Mouse (Mus musculus) B cell, adult 2 months (primary cell): ENCODE measurements around the gene Snx9.

ENCODE experiments used
- DNase-seq, 2 experiments: peaks; one replicate each; pipeline ENCODE4 v3.0.0; 2022

Snx9 gene

DNA sequence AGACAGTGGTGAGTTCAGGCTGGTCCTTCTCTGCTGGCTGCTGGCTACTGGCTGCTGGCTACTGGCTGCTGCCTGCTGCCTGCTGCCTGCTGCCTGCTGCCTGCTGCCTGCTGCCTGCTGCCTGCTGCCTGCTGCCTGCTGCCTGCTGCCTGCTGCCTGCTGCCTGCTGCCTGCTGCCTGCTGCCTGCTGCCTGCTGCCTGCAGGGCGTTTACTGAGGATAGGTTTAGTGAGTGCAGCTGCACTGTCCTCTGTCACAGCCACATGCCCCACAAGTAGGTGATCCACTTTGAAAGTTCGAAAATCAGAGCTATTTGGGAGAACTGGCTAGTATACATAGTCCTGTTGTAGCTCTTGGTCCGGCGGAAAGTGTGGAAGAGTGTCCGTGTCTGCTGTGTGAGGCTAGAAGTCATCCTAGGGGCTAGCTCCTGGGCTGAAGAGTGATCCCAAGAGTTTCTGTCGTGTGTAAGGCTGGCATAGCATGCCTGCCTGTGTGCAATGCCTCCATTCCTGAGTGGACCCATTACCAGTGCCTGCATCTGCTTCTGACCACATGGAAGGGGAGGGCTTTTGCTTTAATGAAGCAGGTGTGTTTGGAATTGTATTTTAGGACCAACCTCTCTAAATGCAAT lies 45.2 kb downstream of the Snx9 start:
- peak in 1 of 2 experiments; percentile 19 for DNase-seq

DNA sequence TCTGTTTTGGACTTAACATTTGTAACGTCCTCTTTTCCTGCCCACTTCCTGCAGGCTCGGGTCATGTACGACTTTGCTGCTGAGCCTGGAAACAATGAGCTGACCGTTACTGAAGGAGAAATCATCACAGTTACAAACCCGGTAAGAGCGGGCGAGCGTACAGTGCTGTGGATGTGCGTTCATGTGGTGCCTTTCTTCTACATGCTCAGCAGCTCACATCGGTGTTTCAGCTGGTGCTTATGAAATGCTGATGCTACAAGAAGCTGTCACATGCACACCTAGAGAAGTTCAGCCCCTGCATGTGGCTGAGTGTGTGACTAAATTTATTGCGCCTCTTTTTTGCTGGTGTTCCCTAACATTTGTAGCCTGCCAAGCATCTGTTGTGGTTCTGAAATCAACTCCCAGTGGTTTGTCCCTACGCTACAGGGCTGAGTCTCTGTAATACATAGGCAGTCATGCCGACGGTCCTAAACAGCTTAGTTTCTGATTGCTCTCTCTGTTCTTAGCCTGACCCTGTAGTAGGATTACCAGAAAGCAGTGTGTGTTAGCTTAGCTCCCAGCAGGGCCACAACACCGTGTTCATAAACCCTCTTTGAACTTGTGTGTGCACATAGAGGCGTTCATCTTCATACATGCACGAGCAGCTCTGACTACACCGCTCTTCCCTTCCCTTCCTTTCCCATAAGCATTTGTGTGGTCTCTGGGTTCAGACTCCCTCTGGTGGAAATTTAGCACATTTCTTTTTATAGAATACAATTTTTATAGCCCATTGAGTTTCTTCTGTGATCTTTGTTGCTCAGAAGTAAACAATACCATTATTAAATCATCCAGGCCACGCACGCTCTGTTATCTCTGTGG lies 46.0 kb downstream of the Snx9 start:
- peak in 1 of 2 experiments; percentile 23 for DNase-seq

DNA sequence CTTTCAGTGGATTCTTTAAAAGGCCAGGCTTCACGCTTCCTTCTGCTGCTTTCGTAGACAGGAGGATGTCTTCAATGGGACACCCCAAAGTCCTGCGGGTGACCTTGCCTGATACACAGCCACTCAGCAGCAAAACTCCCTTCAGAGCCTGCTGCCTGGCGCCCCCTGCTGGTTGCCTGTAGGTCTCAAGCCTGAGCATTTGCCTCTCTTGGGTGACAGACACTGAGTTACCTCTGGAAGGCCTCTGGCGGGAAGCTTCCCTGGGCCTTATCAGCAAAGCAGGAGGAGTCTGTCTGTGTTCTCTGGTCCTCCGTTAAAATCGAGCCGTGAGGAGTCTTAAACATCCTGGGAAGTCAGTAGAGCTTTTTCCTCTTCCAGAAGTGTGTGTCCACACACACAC lies 49.3 kb downstream of the Snx9 start:
- peak; percentile 94 to 95 for DNase-seq

DNA sequence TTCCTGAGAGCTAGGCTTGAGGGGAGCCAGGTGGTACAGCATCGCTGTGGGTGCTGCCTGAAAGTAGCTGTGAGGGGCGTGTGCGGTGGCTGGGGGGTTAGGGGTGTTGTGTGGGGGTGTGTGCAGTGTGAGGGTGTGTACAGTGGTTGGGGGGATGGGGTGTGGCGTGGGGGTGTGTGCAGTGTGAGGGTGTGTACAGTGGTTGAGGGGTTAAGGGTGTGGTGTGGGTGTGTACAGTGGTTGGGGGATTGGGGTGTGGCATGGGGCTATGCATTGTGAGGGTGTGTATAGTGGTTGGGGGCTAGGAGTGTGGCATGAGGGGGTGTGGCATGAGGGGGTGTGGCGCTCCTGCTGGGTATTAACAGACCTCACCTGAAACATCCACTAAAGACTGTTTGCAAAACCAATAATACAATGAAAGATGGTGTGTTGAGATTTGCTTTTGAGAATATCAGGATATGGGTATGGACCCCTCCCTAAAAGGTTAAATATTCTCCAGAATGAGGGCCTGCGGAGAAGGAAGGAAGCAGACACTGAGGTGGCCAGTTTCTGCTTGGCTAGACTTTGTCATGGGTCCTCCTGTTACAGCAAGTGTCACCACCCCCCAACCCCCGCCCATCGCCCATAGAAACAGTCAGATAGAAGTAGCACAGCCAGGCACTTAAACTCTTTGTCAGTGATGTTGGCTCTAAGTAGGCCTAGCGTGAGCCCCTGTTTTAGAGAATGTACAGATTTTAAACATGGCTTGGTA lies 51.0 kb downstream of the Snx9 start:
- no peak for DNase-seq

DNA sequence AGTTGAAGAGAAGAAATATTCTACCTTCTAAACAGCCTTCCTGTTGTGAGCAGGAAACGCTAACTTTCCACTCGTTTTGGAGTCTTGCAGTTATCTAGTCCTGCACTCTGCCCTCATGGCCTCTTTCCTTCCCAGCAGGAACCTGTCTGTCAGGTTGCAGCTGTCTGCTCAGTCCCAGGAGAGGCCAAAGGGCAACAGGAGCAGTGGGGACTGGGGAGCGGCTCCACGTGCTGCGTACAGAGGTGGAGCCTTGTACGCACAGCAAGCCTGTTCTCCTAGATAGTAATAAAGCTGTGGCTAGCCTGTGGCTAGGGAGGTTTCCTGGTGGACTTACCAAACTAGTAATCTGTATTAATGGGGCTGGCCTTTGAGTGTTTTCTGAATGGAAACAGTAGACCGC lies 52.0 kb downstream of the Snx9 start:
- no peak for DNase-seq

DNA sequence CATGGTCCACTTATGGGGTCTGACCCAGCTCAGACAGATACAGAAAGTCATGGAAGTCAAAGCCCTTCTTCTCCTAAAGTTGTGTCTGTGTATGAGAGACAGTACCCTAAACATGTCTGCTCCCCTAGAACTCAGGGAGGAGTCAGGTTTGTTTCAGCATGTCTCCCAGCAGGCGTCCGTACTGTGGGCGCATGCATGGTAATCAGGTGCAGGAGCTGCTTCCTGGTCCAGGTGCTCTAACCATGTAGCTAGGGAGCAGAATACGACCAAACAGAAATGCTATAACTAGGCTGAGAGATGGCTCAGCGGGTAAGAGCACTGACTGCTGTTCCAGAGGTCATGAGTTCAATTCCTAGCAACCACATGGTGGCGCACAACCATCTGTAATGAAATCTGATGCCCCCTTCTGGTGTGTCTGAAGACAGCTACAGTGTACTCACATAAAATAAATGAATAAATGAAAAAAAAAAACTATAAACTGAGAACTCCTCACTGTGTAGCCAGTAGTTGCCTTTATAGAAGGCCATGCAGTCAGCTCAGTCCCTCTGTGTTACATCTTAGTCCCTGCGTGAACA lies 52.5 kb downstream of the Snx9 start:
- no peak for DNase-seq

DNA sequence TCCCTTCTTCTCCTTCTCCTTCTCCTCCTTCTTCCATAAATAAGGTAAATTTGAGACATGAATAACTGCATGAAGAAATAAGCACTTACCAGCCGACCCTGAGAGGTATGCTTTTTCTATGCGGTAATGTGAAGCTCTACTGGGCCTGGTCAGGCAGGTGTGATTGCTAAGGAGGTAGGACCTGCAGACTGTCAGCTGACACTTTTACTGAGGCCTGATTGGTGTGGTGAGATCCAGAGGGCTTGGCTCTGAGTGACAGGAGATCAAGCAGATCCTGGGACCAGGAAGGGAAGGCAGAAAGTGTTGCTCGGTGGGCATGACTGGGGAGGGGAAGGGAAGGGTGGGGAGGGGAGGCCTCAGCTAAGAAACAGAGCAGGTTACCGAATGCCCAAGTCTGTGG lies 54.9 kb downstream of the Snx9 start:
- no peak for DNase-seq

DNA sequence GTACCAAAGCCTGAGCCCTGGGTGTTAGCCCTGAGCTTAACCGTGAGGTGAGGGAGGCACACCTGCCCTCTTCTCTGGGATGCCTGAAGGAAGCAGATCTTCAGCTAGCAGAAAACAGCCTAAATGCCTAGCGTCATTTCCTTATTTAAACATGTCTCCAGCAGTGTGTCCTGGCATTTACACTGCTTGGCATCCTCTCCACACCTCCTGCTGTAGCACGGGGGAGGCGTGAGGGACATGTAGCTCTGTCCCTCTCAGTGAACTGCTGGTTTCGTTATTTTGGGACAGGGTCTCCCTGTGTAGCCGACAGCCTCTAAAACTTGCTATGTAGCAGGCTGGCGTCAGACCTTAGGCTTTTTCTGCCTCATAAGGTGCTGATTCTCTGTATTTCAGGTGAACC lies 55.5 kb downstream of the Snx9 start:
- DNase-seq: no peak

DNA sequence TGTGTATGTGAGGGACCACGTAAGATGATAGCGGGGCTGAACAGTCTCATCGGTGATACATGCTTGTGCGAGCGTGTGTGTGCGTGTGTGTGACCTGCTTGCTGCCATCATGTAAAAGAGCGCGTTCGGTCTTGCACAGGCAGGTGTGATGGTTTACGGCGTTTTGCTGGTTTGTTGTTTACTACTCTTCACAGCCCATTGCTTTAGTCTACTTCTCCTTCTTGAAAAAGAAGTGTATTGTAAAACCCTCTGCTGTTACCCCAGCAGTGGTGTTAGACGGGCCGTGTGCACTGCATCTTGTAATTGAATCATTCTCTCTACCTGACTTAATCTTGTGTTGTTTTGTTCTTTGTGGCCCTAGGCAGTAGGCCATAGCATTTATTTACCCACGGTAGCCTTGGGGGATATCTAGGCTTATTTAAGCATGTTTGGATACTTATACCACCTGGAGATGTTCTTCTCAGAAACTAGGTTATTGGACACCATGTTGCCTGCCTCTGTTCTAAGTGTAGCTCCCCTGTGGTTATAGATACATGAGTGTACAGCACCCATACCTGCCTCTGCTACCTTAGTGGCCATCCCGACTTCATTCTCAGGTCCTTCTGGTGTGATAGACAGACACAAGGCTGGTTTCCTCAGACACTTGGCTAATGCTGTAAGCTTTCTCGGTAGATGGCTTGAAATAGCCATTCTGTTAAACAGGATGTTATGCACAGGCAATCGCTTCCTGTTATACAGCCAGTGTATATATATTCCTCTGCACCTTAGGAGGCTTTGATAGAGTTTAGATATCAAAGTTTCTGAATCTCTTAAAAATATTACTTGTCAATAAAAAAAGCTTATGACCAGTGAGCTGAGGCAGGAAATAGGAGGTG lies 56.4 kb downstream of the Snx9 start:
- DNase-seq: peak; percentile 61 to 70

DNA sequence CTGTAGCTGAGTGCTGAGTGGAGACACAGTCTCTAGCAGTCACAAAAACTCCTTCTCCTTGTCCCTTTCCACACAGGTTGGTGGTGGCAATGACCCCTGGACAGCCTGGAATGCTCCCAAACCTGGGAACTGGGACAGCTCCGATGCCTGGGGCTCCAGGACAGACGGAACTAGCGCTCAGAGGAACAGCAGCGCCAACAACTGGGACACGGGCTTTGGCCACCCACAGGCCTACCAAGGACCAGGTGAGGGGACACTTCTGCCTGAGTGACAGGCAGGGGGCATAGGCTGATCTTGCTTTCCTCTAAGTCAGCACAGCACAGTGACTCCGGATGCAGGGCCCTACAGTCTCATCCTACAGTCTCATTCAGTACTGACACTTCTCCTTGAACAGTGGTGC lies 58.1 kb downstream of the Snx9 start:
- DNase-seq: no peak

DNA sequence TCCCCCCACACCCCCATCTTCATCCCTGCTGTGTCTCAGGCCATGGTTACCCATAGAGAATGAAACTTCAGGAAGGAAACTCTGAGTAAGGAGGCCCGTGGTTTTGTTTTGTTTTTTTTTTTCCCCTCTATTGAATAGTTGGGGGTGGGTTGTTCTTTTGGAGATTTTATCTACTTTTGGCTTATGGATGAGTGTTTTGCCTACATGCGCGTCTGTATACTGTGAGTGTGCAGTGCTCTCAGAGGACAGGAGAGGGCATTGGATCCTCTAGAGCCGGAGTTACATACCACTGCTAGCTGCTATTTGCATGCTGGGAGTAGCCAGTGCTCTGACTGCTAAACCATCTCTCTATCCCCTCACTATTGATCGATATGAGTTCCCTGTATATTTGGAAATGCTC lies 60.3 kb downstream of the Snx9 start:
- DNase-seq: no peak

DNA sequence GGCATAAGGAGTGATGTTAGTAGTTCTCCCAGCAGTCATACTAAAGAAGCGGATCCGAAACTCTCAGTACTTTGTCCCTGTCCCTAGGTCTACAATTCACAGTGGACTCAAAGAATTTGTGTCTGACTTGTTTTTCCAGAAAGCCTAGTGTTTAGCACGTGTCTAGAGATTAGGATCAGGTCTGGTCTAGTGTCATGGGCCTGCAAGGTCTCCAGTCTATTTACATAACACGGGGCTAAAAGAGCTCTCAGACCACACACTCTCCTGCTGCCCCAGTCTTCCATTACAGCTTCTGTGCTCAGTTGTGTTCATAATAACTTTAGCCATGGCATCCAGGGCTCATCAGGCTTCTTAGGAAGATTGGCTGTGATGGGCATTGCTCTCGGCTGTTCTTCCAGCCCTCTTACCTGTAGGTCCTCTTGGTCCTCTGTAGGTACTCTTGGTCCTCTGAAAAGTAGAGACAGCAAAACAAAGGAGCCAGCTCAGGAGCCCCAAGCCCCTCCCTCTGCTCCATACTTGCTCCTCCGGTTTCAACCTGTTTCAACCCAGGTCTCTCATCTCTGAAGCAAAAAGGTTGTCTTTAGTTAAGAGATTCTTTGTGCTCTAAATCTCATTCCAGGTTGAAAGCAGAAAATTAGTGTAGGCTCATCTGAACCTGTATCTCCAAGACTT lies 62.6 kb downstream of the Snx9 start:
- DNase-seq: no peak

DNA sequence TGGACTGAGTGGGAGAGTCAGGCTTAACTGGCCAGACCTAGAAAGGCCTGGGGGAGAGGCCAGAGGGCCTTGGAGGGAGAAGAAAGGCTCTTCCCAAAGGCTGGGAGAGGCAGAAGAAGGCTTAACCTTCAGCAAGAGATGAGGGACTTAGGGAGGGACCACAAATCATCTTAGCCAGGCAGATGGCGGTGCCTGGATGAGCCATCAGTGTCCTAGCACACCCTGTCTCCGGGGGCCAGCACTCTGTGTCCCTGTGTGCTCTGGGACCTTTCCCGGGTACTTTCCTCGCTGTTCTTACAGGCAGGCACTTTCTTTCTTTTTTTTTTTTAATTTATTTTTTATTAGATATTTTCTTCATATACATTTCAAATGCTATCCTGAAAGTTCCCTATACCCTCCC lies 68.6 kb downstream of the Snx9 start:
- no peak for DNase-seq

DNA sequence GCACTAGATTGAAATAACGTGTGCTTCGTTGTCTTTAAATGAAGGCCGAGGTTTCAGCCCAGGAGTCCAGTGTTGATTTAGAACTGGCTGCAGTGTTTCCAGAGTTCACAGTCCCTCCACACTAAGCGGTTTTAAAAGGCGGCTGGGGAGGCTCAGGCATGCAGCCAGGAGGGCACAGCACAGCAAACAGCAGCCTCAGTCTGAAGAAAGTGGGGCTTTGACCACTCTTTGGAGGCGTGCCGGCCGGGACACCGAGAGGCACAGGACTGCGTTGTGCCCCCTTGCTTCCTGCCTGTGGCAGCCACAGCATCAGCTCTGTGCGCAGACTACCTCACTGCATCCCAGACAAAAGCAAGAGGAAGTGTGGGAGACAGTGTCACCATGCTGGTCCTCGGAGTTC lies 70.5 kb downstream of the Snx9 start:
- DNase-seq: no peak

DNA sequence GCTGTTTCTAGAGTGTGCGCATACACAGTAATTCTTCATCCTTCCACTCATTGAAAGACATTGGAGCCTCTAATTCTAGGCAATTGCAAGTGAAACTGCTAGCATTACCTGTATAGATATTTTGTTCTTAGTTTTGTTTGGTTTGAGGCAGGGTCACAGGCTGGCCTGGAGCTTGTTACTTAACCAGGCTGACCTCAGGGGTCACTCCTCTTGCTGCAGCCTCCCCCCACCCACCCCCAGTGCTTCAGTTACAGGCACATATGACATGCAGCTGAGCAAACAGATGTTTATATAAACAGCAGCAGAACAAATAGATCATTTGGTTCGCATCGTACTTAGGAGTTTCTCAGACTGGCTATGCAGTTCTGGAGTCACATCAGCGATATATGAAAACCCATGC lies 71.7 kb downstream of the Snx9 start:
- DNase-seq: no peak

DNA sequence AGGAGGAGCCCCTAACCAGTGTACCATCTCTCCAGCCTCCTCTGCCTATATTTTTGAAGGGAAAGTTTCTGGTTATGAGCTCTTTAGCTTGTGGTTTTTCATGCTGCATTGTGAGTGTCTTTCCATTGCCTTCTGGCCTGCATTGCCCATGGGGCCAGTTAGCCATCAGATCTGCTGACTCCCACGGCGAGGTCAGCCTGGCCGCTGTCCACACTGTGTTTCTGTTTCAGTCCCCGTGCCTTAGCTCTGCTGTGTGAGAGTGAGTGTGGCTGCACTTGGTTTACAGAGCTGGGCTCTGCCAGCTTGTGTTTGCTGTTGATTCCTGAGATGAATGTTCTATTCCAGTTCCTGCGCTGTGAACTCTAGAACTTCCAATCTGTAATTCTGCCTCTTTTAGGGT lies 73.1 kb downstream of the Snx9 start:
- no peak for DNase-seq

DNA sequence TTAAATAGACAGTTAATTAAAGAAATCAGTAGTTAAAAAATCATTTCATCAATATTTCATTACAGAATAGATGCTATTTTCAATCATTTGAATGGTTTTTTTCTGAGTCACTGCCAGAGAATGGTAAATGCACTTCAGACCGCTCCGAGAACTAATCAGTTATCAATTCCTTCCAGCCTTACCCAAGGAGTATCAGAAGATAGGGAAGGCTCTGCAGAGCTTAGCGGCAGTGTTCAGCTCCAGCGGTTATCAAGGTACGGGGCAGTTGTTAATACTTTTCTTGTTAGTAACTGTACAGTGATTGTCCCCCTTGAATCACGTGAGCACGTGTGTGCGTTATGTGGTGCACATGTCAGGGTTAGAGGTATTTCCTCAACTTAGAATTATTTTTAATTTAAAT lies 80.8 kb downstream of the Snx9 start:
- no peak for DNase-seq

DNA sequence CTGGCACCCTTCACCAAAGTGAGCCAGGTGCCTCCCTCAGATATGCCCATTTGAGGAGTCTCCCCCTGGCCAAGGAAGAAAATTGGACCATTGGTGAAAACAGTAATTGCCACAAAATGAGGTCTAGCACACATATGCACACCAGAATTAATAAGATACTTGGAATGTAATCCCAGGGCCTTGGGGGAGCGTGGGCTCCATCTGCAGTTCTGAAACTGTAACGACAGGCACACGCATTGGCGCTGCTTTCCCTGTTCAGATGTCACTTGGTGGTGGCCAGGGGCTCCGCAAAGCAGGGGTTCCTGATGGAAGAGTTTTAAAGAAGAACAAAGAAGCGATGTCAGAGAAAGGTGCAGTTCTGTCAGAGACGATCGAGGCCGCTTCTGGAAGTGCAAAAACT lies 82.2 kb downstream of the Snx9 start:
- DNase-seq: peak; percentile 40 to 46

DNA sequence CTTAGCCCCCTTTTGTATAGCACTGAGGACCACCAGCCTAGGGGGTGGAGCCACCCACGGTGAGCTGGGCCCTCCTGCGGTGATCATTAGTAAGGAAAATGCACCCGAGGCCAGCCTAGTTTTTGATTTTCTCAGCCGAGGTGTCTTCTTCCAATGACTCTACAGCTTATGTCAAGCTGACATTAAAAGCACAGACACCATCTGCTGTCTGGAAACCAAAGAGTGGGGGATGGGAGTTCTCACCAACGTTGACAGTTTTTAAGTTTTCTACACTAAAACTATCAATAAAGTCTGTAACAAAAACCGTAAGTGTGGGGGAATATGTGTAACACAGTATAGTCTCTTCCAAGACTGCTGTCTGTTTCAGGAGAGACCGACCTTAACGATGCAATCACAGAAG lies 83.1 kb downstream of the Snx9 start:
- no peak for DNase-seq

DNA sequence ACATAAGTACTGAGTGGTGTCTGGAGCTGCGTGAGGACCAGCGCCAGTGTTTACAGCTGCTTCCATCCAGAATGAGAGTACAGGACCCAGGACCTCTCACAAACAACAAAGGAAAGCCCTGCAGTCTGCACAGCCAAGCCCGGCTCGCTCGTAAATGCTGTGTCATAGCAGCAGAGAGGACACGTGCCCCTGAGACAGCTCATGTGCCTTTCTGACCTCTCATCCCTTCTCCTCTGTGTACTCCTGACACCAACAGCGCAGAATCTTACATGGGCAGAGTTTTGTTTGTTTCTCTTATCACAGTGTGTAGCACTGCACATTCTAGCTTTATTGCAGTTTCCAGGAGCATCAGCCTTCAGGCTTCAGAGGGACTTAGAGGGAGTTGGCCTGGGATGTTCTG lies 85.6 kb downstream of the Snx9 start:
- DNase-seq: no peak

DNA sequence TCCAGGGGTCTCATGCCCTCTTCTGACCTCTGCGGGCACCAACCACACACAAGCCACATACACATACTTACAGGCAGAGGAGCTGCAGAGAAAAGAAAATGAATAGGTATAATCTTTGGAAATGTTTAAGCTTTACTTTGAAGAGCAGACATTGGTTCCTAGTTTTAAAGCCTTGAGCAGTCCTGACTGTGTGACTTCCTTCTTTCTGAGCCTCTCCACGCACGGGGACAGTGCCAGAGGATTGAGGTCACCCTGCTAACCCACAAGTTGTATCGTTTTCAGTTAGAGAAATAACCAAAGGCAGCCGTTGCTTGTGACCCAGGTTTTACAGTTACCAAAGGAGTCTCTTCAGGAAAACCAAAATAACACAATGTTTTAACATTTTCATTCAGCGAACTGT lies 87.9 kb downstream of the Snx9 start:
- DNase-seq: no peak

DNA sequence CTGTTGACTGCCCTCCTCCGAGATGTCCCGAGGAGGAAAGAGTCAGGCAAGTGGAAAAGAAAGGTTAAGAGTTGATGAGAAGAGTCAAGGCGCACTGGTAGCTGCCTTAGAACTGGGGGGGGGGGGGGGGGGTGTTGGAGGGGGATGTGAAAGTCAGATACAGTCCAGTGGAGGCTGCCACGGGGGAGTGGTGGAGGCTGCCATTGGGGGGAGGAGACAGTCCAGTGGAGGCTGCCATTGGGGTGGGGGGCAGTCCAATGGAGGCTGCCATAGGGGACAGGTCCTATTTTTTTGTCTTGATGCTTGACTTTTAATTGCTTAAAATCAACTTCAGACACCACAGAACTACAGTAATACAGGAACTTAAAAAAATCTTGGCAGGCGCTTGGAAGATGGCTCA lies 91.0 kb downstream of the Snx9 start:
- DNase-seq: peak; percentile 62
